Mouse (Mus musculus): ENCODE measurements around the gene Spata7.
"Not testable (repeated sequence)": the region's sequence is repeated elsewhere in the genome, so short reads cannot be mapped to it uniquely, and the experiment has no call there.

The Spata7 gene

GRCm38 (mm10) chr12:98627392-98628259, at the start of gene Spata7:
Gene Spata7, plus strand, starts transcription at chr12:98628157.
- in situ Hi-C loops (cut with MboI, MseI) = no loop called here

GRCm38 (mm10) chr12:98585302-98585701, 42.7 kb upstream of the Spata7 start:
- in situ Hi-C loops (cut with MboI, MseI) = no loop called here

DNA sequence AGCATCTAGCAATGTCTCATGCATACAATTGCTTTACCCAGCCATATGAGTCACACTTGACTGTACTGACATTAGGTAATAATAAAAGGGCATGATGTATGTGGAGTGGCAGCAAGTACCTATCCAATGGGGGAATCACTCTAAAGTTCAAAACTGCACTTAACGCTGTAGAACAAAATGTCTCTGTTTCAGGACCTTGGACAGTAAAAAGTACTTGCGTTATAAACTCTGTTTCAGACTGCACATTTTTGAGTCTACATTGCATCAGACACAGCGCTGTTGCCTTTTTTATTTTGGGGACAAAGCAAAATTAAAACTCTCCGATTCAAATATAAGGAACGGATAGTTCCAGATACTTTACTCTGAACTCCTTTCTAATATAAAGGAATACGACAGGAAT, 39.4 kb upstream of the Spata7 start:
- in situ Hi-C loops (cut with MboI, MseI) = no loop called here

GRCm38 (mm10) chr12:98591016-98591415, 36.9 kb upstream of the Spata7 start:
- in situ Hi-C loops (cut with MboI, MseI) = loop anchor here (10.0 kb wide), 1 partner anchor 326 kb away; the partner anchor contains the start of gene Gpr65

DNA sequence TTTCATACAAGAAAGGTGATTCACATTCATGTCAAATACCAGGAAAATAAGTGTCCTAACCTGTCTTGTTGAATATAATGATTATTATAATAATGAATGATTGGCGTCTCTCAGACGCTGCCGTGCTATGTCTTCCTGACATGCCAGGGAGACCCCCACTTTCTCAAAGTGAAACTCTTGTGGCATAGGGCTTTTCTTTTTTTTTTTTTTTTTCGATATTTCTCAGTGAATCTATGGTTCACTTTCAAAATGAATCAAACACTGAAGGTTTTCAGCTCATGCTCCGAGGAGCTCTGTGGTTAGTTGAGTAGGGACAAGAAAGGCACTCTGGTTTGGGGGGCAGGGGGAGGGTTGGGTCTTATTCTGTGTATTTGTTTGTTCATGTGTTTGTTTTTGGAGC, 27.1 kb upstream of the Spata7 start:
- in situ Hi-C loops (cut with MboI, MseI) = no loop called here

- in situ Hi-C loops (cut with MboI, MseI) = no loop called here
Observed at GRCm38 (mm10) chr12:98602114-98602513, 25.8 kb upstream of the Spata7 start.

DNA sequence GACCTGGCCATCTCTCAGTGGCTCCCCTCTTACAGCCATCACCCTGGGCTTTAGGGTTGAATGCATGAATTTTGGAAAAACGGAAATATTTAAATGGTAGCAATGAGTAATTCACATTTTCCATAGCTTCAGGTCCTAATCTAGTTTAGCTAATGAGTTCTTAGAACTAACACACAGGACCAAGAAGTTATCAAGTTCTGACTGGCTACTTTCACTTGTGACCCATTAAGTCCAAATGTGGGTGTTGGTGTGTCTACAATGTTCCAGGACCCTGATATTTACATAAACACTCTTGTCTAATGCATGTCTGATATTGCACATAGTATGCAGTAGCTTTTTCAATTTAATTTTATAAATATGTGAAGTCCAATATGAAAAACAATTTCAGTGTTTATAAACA, 22.7 kb upstream of the Spata7 start:
- in situ Hi-C loops (cut with MboI, MseI) = no loop called here

GRCm38 (mm10) chr12:98606595-98607290, 21.2 kb upstream of the Spata7 start:
- in situ Hi-C loops (cut with MboI, MseI) = no loop called here

DNA sequence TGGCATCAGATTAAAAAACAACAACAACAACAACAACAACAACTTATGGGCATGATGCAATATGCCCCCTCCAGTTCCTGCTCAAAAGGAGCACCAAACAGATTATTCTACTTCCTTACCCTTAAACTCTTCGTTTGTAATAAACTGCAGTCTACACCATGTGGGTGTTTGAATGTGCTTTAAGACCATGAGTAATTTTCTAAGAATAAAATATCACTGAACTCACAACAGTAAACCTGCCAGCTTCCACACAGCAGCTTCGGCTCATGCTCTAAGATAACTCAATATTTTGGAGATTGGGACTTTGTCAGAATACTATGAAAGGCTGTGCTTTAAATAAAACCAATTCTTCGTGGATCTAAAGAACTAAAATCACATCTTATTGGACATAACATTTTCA, 17.6 kb upstream of the Spata7 start:
- in situ Hi-C loops (cut with MboI, MseI) = loop anchor here (5.0 kb wide), 1 partner anchor 153 kb away; no protein-coding TSS in a partner anchor

- in situ Hi-C loops (cut with MboI, MseI) = loop anchor here (5.0 kb wide), 1 partner anchor 158 kb away; no protein-coding TSS in a partner anchor
Observed at GRCm38 (mm10) chr12:98614910-98615508, 12.9 kb upstream of the Spata7 start.

DNA sequence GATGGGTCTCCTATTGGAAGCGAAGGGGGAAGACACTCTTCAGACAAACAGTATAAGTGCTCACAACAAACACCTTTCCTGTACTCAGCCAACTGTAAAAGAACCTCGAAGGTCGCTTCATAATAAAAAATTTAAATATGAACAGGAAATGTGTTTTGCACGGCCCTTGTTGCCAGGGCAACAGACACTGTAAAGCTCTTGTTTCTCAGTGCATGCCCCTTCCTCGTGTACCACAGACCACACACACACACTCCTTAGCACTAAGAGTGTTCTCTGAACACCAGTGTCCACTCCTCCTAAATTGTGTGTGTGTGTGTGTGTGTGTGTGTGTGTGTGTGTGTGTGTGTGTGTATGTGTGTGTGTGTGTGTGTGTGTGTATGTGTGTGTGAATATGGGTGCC, 12.2 kb upstream of the Spata7 start:
- in situ Hi-C loops (cut with MboI, MseI) = no loop called here

DNA sequence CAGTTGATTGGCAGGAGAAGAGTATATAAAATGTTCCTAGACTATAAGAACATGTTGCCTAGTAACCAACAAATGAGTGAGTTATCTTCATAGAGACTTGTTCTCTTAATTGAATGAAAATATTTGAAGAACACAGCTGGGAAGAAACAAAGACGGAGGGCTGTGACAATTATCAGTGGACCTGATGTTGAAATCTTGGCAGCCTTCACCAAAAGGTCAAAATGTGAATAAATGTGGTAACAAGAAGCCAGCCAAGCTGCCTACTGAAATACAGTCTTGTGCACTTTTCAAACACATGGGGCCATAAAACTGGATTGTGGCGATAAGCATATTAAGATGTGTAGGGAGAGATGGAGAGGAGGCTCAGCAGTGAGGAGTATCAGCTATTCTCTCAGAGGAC, 8.5 kb upstream of the Spata7 start:
- in situ Hi-C loops (cut with MboI, MseI) = no loop called here

GRCm38 (mm10) chr12:98620922-98621321, 7.0 kb upstream of the Spata7 start:
- in situ Hi-C loops (cut with MboI, MseI) = not testable (repeated sequence)

DNA sequence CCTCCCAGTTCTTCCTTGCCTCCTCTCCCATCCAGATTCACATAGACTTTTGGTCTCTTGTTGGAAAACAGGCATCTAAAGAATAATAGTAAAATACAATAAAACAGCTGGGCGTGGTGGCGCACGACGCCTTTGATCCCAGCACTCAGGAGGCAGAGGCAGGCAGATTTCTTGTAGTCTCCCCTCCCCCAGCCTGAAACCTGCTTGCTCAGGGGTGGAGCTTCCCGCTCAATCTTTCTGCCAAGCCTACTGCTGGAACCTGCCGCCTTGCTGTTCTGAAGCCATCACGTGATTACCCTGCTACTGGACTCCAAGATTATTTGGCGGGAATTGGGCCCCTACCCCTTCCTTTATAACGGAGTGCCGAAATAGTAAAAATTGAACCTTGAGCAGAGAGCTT, 4.7 kb upstream of the Spata7 start:
- in situ Hi-C loops (cut with MboI, MseI) = not testable (repeated sequence)

- in situ Hi-C loops (cut with MboI, MseI) = no loop called here
Observed at GRCm38 (mm10) chr12:98628260-98628970, 458 bp downstream of the Spata7 start.

- in situ Hi-C loops (cut with MboI, MseI) = no loop called here
Observed at GRCm38 (mm10) chr12:98644852-98645251, 16.9 kb downstream of the Spata7 start.

DNA sequence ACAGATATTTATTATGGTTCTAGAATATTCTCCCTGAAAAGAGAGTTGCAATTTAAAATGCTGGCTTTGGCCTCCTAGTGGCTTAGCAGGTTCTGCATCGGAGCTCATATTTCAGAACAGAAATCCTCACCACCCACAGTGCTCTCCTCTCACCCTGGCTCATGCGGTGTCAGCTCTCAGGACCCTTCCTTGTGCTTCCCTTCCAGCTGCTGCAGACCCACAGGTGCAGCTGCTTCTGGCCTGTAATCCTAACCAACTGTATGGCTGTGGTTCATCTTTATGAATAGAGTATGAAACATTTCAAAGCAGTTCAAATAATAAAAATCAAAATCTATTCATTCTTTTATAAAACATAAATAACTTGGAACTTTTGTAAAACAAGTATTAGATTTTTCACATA, 28.9 kb downstream of the Spata7 start:
- in situ Hi-C loops (cut with MboI, MseI) = no loop called here

DNA sequence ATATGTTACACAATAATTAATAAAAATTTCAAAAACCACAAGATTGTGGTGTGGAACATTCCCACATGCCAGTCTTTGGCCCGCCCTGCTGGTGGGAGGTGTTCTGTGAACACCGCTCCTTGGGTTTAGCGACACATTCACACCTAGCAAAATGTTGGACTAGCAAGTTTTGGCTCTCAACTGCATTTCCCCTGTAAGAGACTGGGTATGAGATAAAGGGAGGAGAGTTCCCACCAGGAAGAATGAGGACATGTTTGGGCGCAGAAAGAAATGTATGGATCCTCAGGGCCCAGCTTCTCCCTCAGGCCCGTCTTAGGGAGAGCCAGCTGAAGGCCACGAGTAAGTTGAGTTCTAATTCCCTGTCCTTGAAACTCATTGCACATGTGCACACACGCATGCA, 34.7 kb downstream of the Spata7 start:
- in situ Hi-C loops (cut with MboI, MseI) = no loop called here

DNA sequence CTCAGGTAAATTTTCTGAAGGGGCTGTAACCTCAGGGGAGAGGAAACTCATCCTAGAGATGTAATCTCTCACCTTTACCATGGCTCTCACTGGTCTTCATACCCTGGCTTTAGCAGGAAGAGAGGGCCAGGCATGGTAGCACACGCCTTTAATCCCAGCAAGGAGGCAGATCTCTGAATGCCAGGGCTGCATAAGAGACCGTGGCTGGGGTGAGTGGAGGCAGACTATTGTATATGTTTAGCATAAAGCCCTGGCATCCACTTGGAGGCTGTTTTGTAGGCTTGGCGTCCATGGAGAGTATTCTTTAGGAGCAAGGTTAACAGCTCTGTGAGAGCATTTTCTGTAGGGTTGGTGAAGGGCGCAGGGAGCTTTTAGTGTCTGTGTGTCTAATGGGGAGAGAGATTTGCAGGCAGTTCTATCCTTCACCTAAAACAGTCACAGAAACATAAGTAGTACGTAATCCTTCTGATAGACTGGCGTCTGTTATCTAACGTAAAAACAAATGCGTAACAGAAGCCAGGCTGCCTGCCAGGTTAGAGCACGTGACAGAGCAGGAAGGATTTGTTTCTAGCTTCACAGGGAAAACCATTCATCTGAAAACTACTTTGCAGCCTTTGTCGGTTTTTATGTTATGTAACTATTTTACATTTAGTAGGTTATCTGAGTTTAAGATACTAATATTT, 40.3 kb downstream of the Spata7 start:
- in situ Hi-C loops (cut with MboI, MseI) = no loop called here

DNA sequence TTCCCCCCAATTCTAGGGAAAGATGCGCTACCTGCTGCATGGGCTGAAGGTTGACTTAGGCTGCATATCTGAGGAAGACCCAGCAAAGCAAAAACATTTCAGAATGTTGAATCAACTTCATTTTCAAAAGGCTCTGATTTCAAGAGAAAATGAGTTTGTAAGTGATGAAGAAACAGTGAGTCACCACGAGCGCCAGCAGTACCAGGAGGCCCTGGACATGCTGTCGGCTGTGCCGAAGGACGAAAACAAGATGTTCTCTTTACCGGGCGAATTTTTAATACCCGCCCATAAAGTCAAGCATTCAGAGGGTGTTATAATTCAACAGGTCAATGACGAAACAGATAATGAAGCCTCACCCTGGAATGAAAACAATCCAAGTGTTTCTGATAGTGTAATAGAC, 41.1 kb downstream of the Spata7 start:
- in situ Hi-C loops (cut with MboI, MseI) = no loop called here

- in situ Hi-C loops (cut with MboI, MseI) = loop anchor here (10.0 kb wide), 1 partner anchor 1685 kb away; no protein-coding TSS in a partner anchor
Observed at GRCm38 (mm10) chr12:98669864-98670263, 41.9 kb downstream of the Spata7 start.

Measured in T-helper 2 cell (primary cell).